Mouse (Mus musculus): ENCODE results near the gene Thbd.
A peak's percentile ranks its signal among the peaks of the same experiment; 100 is the strongest.

The Thbd gene

DNA sequence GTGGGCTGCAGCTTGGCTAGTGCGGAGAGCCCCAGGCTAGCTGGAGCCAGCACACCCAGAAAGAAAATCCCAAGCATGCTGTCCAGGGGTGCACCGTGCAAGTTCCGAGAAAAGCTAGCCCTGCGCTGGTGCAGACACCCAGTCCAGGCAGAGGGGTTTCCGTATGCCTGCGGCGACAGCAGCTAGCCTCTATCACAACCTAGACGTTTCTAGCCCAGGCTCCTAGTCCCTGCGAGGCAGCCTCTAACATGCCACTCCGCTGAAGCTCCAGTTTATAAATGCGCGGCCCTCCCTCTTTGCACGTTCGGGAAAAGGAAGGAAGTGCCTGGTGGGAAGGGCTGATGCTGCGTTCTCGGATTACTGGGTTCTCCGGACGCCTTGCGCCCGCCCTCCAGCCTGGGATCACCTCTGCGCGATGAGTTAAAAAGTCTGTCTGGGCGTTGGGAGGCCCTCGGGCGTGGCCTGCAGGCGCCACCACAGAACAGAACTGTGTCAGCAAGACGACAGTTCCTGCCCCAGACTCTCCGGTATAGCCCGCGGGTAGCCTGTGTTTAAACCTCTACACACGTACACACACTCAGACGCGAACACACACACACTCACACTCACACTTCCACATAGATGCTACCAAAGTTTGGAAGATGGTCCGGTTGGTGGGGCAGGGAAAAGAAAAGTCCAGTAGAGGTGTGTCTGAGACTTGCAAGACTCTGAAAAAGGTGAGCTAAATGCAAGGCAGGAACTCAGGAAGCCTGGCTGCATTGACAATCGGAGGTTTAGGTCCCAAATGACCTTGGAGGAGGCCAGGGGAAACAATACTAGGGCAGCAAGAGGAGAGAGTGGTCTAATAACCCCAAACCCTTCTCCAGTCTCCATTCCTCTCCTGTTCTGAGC is at the start of gene Thbd:
Thbd (minus strand) TSS at position 319 of the 891 bp plus-strand sequence.
- DNase-seq = peak; percentile 94

DNA sequence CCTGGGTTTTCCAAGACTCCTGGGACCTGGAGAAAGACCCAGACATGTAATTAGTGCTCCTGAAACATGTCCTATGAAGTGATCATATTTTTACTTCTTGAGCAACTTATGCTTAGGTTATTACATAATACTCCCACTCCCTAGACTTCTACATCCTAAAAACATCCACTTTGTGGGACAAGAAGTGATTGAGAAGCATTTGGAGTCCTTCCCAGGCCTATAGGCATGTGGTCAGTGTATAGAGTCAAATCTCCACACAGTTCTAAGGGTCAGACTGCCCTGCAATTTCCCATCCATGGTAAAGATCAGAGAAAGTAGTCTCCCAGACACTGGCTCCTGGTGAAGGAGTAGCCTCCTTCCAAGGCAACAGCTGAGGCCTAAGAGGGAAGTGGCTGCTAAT is 47.4 kb upstream of the Thbd start:
- no peak for DNase-seq

DNA sequence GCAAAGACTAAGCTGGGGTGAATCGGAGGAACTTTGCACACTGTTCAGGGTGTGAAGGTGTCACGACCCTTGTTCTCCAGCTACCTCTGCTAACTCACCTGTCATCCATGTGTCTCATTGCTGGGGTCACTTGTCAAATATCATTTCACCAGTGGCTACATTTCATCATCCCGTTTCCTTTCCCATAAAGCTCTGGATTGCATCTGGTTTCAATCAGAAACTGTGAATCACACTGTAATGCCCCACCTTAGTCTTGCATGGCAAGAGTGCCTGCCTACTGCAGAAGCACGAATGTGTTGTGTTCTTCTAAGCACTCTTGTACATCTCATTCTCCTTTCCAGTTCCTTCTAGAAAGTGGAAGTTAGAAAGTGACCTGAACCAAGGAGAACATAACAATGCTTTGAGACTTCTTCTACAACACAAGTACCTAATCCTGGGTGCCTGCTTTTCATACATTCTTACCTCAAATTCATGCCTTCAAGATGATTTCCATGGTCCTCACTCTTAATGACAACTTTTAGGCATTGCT is 46.1 kb upstream of the Thbd start:
- no peak for DNase-seq

DNA sequence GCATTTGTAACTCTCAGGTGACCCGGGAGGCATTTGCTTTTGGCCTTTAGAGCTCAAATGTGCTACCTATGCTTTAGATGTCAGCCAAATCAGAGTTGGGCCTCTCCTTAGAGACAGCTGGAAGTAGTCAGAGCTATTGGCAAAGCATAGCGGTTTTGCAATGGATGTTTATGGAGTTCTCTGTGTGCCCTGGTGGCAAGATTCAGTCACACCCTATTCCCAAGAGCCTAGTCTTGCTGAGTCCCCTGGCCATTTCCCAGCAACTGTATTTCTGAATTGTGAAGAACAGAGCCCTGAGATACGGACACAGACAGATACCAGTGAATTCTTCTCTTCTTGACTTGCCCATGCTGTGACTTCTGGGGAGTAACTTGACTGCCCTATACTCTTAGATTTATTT is 45.1 kb upstream of the Thbd start:
- DNase-seq = peak; percentile 75

DNA sequence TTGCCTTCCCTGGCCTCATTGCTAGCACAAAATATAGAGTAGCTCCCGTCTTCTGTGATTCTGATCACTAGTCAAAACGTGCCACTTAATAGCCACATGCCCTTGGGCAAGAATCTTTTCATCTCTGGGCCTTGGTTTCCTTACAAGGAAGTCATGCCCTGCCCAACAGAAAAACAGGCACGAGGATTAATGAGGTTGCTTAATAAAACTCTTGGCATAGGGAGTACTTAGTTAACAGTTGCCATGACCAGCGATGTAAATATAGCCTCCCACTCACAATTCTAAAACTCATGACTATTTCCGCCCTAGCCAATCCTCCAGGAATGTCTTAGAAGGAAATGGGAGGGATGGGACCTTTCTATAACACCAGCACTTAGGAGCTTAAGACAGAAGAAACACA is 43.5 kb upstream of the Thbd start:
- peak; percentile 62 for DNase-seq

DNA sequence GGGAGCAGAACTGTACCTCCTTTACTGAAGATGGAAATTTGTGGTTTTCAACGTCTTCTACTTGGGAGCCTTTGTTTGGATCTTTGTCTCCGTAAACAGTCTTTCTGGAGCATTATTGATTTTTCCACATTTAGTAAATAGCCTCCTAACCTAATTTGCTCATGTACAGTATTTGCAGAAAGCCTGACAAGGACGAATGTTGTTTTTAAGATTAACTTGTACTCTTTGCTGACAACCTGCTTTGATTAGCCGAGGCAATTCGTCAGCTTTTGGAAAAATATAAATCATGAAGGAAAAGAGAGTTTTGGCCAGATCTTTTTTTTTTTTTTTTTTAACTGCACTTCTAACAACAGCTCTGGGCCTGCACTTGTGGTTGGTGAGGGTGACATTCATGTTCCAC is 42.6 kb upstream of the Thbd start:
- DNase-seq = no peak

DNA sequence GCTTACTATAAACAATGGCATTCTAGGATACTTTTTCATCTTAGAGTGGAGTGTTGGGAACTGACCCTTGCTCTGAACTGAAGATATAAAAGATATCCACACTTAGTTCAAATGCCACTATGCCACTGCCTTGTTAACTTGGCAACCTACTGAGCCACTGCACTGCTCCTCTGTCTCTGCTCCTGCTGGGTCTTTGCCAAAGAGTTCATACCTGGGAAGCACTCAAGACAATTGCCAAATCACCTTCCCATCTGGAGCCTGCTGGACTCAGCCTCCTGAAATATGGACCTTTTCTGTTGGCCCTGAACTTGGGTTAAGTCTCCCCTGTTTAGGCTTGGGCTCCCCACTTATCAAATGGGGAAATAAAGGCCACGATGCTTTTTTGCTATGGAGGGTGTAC is 41.7 kb upstream of the Thbd start:
- no peak for DNase-seq

DNA sequence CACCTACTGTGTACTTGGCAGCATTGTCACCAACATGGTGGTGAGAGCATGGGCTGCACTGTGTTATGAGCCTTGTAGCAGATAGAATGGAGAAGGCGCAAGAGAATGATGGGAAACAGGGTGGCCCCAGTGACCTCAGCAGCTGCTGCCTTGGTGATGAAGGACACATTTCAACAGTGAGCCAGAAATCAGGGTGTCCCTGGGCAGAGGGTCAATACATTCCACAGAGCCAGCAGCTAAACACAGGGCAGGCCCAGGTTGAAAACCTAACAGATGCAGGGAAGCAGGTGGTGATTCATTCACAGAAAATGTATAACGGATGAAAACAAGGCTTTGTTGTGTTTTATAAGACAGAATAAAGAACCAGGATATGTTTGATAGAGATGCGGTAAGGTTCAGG is 38.5 kb upstream of the Thbd start:
- peak; percentile 32 for DNase-seq

DNA sequence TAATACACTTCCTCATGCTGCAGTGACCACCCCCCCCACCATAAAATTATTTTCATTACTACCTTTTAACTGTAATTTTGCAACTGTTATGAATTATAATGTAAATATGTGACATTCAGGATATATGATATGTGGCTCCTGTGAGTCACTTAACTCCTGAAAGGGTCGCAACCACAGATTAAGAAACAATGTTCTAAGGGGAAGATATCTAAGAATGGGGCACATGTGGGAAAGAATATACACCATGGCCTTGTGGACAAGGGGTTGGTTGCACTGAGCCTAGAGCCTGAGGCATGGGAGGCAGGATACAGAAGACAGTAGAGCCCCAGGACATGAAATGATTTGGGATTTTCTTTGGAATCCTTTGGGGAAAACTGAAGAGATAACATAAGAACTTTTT is 37.6 kb upstream of the Thbd start:
- DNase-seq = no peak

DNA sequence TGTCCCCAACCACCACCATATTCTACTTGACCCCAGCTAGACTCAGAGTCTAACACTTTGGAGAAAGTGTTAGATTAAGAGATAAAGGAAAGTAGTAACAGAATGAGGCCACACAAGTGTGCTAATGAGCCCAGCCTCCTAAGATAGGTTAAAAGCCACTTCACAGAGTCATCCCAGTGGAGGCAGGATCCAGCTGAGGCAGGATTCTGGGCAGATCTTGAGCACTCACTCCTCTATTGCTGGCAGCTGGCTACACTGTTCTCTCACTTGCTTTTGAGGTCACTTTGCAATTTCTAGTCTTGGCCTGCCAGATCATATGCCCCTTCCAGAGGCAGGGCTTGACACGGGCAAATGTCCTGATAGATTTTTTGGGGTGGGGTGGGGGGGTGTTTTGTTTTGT is 36.5 kb upstream of the Thbd start:
- DNase-seq = peak; percentile 45

DNA sequence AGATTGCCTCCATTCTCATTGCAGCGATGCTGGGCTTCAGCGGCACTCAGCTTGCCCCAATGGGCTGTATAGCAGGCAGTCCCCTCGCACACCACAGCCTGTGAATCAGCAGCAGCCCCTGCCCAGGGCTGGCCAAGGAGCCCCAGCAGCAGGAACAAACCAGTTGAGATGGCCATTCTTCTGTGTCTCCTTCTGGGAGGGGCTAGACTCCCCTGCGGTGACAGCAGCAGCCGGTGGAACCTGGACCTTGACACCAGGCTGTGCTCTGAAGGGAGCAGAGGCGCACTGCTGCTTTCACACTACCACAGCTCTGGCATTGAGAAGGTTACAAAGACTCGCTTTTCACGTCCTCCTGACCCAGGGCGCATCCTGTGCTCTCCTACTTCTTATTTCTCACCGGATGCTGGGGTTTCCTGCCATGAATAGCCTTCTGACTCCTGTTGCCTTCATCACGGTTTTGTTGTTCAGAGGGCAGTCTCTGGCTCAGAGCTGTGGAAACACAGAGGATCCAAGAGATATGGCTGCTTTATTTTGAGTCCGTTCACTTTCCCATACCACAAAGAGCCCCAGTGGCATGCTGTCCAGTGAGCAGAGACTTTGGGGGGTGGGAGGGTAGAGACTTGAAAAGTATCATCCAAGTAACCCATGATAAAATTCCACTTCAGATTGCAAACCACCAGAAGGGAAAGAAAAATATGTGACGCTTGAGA is 35.4 kb upstream of the Thbd start, which contains the start of gene Cd93:
Cd93 (minus strand) TSS at position 315 of the 710 bp plus-strand sequence.
- DNase-seq = peak; percentile 81

DNA sequence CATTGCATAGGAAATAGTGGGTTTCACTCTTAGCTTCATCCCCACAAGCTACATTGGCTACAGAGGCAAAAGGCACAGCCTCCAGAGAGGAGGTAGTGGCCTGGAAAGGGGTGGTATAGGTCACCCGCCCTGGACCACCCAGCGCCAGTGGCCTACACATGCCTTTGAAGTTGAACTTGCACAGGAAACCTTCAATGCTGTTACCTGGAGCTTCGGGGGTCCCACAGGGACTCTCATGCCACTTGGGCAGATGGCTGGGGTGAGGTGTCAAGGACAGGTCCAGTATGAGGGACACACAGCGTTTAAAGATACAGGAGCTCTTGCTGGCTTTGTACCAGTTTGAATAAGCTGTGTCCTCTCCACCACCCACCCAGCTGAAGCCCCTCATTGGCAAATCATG is 34.7 kb upstream of the Thbd start:
- DNase-seq = no peak

DNA sequence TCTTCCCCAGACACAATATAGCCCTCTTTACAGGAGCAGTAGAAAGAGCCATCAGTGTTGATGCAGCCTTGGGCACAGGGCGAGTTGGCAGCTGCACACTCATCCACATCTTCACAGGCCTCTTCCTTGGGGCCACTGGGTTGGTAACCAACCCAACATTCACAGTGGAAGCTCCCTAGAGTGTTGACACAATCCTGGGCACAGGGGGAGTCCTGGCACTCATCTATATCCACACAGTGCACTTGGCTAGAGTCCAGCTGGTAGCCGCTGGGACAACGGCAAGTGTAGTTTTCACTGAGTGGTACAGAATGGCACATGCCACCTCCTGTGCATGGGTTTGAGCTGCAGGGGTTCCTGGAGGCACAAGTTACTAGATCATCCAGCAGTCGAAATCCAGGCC is 34.2 kb upstream of the Thbd start:
- DNase-seq = peak; percentile 41

DNA sequence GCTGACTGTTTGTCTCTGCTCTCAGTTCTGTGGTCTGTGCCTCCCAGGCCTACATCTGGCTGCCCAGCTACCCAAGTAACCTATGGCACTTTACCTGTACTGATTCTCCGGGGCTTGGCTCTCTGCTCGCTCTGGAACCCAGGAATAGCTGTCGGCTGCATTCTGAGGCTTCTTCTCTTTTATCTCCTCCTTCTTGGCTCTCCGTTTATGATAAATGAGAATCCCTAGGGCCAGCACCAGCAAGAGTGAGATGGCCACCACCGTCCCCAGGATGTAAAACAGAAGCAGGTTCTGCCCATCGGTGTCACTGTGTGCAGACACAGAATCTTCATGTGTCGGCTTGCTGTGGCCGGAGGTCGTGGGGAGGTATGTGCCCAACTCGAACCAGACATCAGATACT is 33.4 kb upstream of the Thbd start:
- no peak for DNase-seq

DNA sequence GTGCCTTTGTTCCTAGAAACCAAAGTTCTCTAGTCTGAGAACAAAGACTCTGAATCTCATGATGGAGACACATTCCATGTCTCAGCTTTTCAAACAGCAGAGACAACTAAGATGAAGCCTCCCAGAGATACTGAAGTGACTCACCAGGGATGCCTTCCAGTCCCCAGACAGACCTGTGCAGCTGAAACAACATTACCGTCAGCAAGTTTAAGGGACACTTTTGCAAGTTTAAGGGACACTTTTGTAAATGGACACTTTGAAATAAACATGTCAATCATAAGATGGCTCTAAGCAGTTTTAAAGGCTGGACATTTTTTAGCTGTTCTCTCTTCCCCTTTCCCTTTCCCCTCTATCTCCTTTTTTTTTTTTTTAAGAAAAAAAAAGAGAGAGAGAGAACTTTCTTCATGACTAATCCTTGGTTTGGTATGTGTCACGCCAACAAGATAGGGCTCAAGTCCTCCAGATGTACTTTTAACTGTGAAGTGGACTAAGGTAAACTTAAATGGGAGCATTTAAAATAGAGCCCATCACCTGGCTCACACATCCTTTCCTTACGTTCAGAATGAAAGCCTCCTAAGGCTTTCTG is 31.8 kb upstream of the Thbd start:
- DNase-seq = no peak

DNA sequence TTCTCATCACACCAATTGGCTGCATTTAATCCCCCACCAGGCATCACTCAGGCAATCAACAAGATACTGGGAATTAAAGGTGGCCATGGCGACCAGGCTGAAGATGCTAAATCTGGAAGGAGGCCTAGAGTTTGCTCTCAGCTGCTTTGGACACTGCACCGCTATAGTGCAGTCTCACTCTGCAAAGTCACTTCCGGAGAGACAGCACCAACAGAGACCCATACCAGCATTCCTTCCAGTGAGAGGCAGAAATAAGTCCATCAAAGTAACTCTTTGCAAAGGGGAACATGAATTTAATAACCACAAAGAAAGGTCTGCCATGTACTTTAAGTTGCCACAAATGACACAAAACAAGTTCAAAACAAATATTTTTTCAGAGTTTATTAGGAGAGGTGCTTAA is 28.3 kb upstream of the Thbd start:
- DNase-seq = no peak

DNA sequence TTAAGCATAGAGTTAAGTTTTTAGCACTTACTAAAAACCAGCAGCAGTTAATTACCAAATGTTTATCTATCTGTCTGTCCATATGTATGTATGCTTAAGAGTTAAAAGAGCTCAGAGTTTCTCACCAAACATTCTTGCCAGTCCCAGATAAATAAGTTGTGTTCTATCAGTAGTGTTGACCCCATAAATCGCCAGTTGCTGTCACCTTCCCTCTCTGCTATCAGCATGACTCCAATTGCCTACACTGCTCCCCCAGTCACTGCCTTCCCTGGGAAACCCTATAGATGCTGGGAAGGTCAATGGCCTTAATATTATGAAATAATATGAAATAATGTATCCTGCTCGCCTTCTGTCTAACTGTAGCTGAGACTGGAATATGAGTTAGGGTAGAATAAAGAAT is 24.4 kb upstream of the Thbd start:
- no peak for DNase-seq

DNA sequence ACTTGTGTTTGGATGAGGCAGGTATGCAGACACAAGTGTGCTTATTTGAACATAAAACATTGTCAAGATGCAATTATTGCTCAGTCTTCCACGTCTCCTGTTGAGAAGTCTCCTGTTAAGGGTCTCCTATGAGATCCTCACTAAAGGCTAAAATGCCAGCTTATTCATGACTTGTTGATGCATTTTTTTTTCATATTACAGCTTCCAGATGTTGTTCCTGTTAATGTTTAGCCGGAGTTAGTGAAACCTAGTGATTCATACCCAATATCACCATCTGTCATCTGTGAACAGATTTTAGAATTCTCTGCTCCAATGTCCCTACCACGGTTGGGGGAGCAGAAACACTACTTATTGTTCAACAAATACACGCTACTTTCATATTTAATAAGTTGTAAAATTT is 23.0 kb upstream of the Thbd start:
- DNase-seq = no peak

DNA sequence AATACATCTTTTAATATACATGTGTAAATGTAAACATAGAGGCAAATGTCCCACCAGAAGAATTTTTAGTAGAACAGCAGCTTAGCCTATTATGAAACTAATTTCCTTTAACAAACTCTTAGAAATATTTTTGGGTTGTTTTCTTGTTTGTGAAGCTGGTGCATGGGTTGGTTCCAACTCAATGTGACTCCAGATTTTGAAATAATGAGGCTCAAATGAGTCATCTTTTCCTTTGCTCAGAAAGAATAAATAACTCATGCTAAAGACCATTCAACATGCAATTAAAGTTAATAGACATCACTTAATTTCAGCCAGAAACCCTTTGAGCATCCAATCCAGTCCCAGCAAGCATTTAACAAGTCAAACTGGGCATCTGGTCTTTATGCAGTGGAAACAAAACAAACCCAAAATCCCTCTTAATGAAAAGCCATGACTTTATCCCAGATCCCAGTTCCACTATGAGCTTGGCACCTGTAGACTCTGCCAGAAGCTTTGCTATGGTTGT is 21.1 kb upstream of the Thbd start:
- DNase-seq = peak; percentile 45

DNA sequence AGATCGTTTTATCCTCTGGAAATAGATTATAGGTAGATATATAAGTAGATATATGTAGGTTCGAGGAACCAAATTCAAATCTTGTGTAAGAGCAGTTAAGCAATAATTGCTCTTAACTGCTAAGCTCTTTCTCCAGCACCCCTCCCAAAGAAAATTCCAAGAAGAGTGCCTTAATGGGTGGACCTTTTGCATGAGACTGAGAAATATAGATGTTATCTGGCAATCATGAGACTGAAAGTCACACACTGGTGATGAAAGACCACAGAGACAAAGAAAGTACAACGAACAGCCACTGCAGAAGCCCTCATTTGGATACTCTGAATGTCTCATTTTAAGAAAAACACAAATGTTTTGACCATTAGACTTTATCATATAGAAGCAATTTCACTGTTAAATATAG is 20.5 kb upstream of the Thbd start:
- peak; percentile 49 for DNase-seq

DNA sequence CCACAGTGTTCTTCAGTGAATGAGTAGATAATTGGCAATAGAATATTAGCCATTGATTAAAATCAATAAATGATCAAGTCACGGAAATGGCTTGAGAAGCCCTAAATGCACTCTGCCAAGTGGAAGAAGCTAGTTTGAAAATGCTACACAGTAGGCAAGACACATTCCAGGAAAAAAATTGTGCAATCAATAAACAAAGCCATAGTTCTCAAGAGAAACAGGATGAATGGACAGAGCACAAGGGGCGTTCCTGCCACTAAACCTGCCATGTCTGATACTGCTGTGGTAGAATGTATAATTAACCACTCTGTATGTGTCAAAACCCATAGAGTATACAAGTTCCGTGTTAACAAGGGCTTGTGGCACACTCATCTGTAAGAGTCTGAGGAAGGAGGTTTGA is 19.6 kb upstream of the Thbd start:
- DNase-seq = peak; percentile 33

DNA sequence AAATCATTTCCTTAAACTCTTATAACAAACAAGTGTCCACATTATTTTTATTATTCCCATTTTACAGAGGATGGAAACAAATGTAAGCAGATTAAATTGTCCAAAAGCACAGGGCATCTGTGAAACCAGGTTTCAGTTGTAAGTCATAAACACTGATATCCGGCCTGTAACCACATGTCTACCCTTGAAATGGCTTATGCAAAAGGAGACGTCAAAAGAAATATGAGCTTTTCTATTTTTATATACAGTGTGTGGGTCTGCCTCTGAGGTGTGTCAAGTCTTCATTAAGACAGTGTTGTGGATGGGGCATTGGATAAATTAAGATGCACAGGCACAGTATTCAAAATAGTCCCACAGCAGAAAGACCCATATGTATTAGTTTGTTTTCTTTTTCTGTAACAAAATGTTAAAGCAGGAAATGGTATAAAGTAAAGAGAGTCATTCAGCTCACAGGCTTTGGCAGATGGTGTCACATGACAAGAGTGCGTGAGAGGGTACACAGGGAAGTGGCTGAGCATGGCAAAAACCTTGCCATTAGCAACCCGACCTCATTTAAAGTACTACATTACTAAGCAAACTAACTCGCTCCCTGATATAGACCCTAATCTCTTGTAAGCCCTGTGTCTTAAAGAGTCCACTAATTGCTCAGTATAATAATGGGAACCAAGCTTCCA is 17.9 kb upstream of the Thbd start:
- no peak for DNase-seq

DNA sequence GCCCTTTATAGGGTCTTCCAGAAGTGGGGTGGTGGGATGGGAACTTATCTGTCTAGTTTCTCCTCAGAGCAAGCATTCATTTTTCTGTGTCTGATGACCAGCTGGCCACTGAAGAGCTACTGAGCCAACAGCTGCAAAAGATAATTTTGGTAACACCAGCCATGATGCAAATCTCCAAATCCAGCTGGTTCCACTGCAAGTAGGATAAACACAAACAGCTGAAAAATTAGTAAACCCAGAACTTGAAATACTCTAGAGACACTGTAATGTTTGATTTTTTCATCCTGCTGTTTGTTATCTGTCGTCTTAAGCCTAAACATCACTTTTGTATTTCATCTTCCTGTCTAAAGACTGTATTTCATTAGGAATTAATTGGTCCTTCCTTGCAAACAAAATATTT is 13.7 kb upstream of the Thbd start:
- DNase-seq = no peak

All from lung, postnatal 36 days (tissue).